Mouse (Mus musculus): ENCODE measurements at regions not wholly inside any gene's neighbourhood (a gene's known extent, or its start where the extent isn't known, plus 50 kb on each side); places are given as distances from the start of the nearest gene placed in this dataset.

DNA sequence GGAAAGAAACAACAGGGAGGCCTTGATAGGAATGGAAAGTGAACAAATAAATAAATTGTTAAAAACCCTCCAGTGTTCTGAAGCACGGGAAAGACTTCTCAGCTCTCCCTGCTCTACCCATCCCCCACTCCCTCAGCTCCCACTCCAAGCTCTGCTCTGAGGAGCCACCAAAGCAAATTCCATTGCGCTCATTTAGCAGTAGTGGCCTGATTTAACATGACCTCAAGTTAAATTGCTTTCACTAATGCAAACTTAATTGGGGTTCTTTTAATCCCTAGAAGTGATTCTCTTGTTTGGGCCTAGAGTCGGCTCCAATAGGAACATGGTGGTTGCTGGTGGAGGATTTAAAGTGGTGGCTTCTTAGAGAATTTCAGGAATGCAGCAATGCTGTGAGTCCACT is 161.4 kb downstream of the Fam84b start:
- Histone ChIP-seq H3K36me3 (ENCODE audit: control insufficient read depth, insufficient read depth, low read length) (no peaks in the 10 kb centered on the region), H3K4me3 (ENCODE audit: control insufficient read depth, low read depth, low read length) (no peak overlapping the region), H3K27ac (ENCODE audit: control insufficient read depth, insufficient read depth, low read depth, low read length) (no peak overlapping the region), H3K27me3 (ENCODE audit: control insufficient read depth, insufficient read depth, low read length) (no peaks in the 10 kb centered on the region), H3K4me1 (ENCODE audit: control insufficient read depth, insufficient read depth, low read length) (no peaks in the 10 kb centered on the region)
- TF ChIP-seq CTCF (IDR thresholded peaks at IDR 0.05; ENCODE audit: control insufficient read depth, insufficient read depth, insufficient replicate concordance, low read depth, low read length) (no peak), POLR2A (IDR thresholded peaks at IDR 0.05; ENCODE audit: control insufficient read depth, low read depth, low read length) (no peak)

DNA sequence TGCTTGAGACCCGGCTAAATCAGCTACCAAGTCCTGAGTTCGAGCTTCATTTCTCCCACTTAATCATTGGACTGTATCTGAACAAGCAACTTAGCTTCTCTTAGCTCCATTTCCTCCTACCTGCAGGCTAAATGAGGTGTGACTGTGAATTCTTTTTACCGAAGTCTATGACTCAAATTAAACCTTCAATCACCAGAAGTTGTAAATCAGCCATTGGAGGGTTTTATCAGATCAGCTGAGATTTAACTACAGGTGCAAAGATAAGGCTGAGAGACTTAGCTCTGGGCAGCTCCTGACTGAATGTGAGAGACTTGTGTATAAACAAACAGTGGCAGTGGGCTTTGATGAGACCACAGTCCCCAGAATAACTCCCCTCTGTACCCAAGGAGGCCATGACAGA is 176.2 kb downstream of the Fam84b start:
- Histone ChIP-seq H3K4me1 (ENCODE audit: control insufficient read depth, insufficient read depth, low read length) (no peaks in the 10 kb centered on the region), H3K4me3 (ENCODE audit: control insufficient read depth, low read depth, low read length) (no peak overlapping the region), H3K27ac (ENCODE audit: control insufficient read depth, insufficient read depth, low read depth, low read length) (no peak overlapping the region), H3K36me3 (ENCODE audit: control insufficient read depth, insufficient read depth, low read length) (no peaks in the 10 kb centered on the region), H3K27me3 (ENCODE audit: control insufficient read depth, insufficient read depth, low read length) (no peaks in the 10 kb centered on the region)
- TF ChIP-seq CTCF (IDR thresholded peaks at IDR 0.05; ENCODE audit: control insufficient read depth, insufficient read depth, insufficient replicate concordance, low read depth, low read length) (no peak), POLR2A (IDR thresholded peaks at IDR 0.05; ENCODE audit: control insufficient read depth, low read depth, low read length) (no peak)

DNA sequence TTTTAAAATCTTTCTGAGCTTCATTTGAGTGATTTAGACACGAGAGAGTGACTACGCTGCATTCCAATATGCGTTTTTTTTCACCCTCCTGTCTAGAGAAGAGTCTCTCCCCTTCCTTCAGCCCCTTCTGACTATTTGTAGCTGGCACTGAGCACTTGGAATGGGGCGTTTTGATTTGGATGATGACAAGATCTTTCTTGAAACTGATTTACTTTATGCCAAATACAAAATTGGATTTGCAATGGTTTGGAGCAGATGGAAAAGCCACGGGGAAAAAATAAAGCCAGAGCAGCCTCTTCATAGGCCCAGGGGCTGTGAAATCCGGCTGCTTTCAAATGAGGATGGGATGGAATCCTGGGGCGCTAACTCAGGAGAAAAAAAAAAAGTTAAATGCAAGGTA is 196.0 kb downstream of the Fam84b start:
- Histone ChIP-seq H3K4me1 (ENCODE audit: control insufficient read depth, insufficient read depth, low read length) (no peaks in the 10 kb centered on the region), H3K36me3 (ENCODE audit: control insufficient read depth, insufficient read depth, low read length) (no peaks in the 10 kb centered on the region)
- TF ChIP-seq POLR2A (IDR thresholded peaks at IDR 0.05; ENCODE audit: control insufficient read depth, low read depth, low read length) (no peak), CTCF (IDR thresholded peaks at IDR 0.05; ENCODE audit: control insufficient read depth, insufficient read depth, insufficient replicate concordance, low read depth, low read length) (no peak)

DNA sequence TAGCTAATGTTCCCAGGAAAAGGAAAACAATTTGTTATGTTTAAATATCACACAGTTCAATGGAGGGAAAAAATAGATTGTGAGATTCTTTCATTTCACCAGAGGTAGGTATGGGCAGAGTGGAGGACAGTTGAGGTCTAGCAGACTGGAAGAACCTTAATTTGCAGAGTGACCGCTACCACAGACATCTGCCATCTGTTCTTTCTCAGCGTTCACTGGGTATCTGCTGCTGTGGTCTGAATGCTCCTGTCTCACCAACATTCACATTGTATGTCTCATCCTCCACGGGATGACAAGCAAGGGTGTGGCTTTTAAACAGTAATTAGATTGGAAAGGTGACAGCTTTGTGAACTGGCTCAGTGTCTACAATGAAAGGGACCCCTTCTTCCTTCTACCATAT is 198.5 kb downstream of the Fam84b start:
- H3K27ac ChIP-seq (ENCODE audit: control insufficient read depth, insufficient read depth, low read depth, low read length), result no peak overlapping the region
- H3K4me1 ChIP-seq (ENCODE audit: control insufficient read depth, insufficient read depth, low read length), result no peaks in the 10 kb centered on the region

More for the DNA sequence above, 196.0 kb downstream of the Fam84b start:
- no peaks in the 10 kb centered on the region for H3K27me3 ChIP-seq (ENCODE audit: control insufficient read depth, insufficient read depth, low read length)
- no peak overlapping the region for H3K4me3 ChIP-seq (ENCODE audit: control insufficient read depth, low read depth, low read length)
- H3K27ac ChIP-seq (ENCODE audit: control insufficient read depth, insufficient read depth, low read depth, low read length), result no peak overlapping the region

DNA sequence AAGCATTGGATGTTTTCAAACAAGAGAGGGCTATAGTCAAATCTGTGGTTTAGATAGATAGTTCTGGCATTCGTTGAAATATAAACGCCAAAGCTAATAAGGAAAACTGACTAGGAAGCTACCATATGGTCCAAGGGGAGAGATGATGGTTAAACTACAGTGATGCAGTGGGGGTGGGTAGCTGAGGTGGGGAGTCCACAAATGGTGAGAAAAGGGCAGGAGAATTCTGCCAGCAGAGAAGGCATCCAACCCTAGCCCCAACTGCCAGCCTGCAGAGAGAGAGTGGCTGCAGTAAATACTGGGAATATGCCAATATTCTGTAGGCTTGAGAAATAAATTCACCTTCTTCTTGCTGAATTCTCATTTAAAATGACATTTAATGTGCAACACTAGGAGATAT is 204.3 kb downstream of the Fam84b start:
- Histone ChIP-seq H3K27me3 (ENCODE audit: control insufficient read depth, insufficient read depth, low read length) (no peaks in the 10 kb centered on the region), H3K27ac (ENCODE audit: control insufficient read depth, insufficient read depth, low read depth, low read length) (no peak overlapping the region), H3K36me3 (ENCODE audit: control insufficient read depth, insufficient read depth, low read length) (no peaks in the 10 kb centered on the region), H3K4me3 (ENCODE audit: control insufficient read depth, low read depth, low read length) (no peak overlapping the region), H3K4me1 (ENCODE audit: control insufficient read depth, insufficient read depth, low read length) (no peaks in the 10 kb centered on the region)
- no peak for TF ChIP-seq POLR2A (IDR thresholded peaks at IDR 0.05; ENCODE audit: control insufficient read depth, low read depth, low read length)
- TF ChIP-seq CTCF (IDR thresholded peaks at IDR 0.05; ENCODE audit: control insufficient read depth, insufficient read depth, insufficient replicate concordance, low read depth, low read length), result no peak

More for the DNA sequence above, 198.5 kb downstream of the Fam84b start:
- Histone ChIP-seq H3K27me3 (ENCODE audit: control insufficient read depth, insufficient read depth, low read length) (no peaks in the 10 kb centered on the region), H3K36me3 (ENCODE audit: control insufficient read depth, insufficient read depth, low read length) (no peaks in the 10 kb centered on the region), H3K4me3 (ENCODE audit: control insufficient read depth, low read depth, low read length) (no peak overlapping the region)
- TF ChIP-seq POLR2A (IDR thresholded peaks at IDR 0.05; ENCODE audit: control insufficient read depth, low read depth, low read length), result no peak
- TF ChIP-seq CTCF (IDR thresholded peaks at IDR 0.05; ENCODE audit: control insufficient read depth, insufficient read depth, insufficient replicate concordance, low read depth, low read length), result no peak

DNA sequence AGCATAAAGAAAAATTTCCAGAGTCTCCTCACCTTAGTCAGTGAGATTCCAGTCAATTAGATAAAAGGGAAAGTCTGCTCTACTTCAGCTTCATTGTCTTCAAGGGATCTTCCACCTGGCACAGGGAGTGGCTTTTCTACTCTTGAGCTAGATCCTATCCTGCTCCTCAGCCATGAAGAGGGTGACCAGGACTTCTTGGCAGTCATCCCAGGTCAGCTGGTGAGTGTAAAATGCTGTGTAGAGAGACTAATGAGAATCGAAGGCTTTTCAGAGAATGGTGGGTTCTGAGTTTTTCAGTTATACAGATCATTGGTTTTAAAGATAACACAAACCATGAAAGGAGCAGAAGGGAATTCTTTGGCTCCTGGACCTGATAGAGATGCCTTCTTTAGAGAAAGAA is 211.8 kb downstream of the Fam84b start:
- TF ChIP-seq CTCF (IDR thresholded peaks at IDR 0.05; ENCODE audit: control insufficient read depth, insufficient read depth, insufficient replicate concordance, low read depth, low read length), result no peak
- TF ChIP-seq POLR2A (IDR thresholded peaks at IDR 0.05; ENCODE audit: control insufficient read depth, low read depth, low read length), result no peak
- no peak overlapping the region for H3K27ac ChIP-seq (ENCODE audit: control insufficient read depth, insufficient read depth, low read depth, low read length)
- no peaks in the 10 kb centered on the region for H3K27me3 ChIP-seq (ENCODE audit: control insufficient read depth, insufficient read depth, low read length)
- H3K4me3 ChIP-seq (ENCODE audit: control insufficient read depth, low read depth, low read length), result no peak overlapping the region
- no peaks in the 10 kb centered on the region for H3K36me3 ChIP-seq (ENCODE audit: control insufficient read depth, insufficient read depth, low read length)
- H3K4me1 ChIP-seq (ENCODE audit: control insufficient read depth, insufficient read depth, low read length), result no peaks in the 10 kb centered on the region

DNA sequence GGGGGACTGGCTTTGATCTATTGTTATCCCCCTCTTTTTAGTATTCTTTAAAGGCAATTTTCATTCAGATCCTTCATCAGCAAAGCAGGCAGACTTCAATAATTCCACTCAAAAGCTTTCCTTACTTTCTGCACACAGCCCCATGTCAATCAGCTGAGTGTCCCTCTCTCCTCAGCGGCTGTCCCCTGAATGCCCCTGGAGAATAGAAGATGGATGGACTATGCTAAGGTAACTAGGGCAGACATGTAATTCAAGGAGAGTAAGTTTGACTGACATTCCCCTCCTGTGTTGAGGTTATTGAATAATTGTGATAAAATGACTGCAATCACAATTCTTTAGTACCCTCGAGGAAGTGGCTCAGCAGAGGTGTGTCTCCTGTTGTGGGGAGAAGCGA is 220.1 kb downstream of the Fam84b start:
- Histone ChIP-seq H3K27ac (ENCODE audit: control insufficient read depth, insufficient read depth, low read depth, low read length) (no peak overlapping the region), H3K36me3 (ENCODE audit: control insufficient read depth, insufficient read depth, low read length) (no peaks in the 10 kb centered on the region), H3K27me3 (ENCODE audit: control insufficient read depth, insufficient read depth, low read length) (no peaks in the 10 kb centered on the region), H3K4me1 (ENCODE audit: control insufficient read depth, insufficient read depth, low read length) (no peaks in the 10 kb centered on the region), H3K4me3 (ENCODE audit: control insufficient read depth, low read depth, low read length) (no peak overlapping the region)
- TF ChIP-seq POLR2A (IDR thresholded peaks at IDR 0.05; ENCODE audit: control insufficient read depth, low read depth, low read length) (no peak), CTCF (IDR thresholded peaks at IDR 0.05; ENCODE audit: control insufficient read depth, insufficient read depth, insufficient replicate concordance, low read depth, low read length) (no peak)

Measured in testis, adult 2 months (tissue).